Comparison of ENCODE assay signal across 9 mouse cellular contexts in the genomic region with DNA sequence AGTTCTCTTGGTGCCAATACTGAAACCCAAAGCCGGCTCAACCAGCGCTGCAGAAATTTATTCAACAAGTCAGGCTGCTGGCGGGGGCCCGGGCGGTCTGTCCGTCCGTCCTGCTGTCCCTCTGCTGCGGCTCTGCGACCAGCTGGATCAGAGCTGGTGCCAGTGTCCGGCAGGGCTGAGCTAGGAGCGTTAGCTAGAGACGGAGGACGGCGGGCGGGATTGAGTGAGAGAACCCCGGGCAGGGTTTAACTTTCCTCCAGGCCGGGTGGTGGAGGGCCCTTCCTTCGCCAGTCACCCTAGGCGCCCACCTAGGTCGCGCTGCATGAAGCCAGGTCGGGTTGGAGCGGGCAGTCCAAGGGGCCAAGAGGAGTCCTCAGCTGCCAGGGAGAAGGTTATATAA. TPM values are rescaled to one million over a fixed set of nuclear protein-coding genes. Genes with fewer than 3 reads are reported as not detected.
DNase-seq lines count a peak whose midpoint lies in the region; ATAC-seq and TF ChIP-seq lines count a peak whose summit lies in the region.
"Had no signal": no experiment of that assay in that cellular context is flagged by ENCODE, and none has a peak within 500 bp of the region (broad histone marks: within the 10 kb centered on the region; RNA-seq: fewer than 3 reads in every experiment).

No protein-coding gene starts in this region.

- TF ChIP-seq CTCF in left cerebral cortex, adult 2 months (IDR thresholded peaks at IDR 0.05): no peak

- peak overlapping the region; percentile 86 for H3K27ac ChIP-seq in left cerebral cortex, adult 2 months
- H3K27ac ChIP-seq in hindbrain, embryonic 10.5 days: peak overlapping the region; percentile 45; the same call in 1 of the 2 replicates
- H3K27ac ChIP-seq in midbrain, embryonic 15.5 days: no peak overlapping the region
- H3K27ac ChIP-seq: liver, embryonic 14.5 days had no signal

- peak overlapping the region; percentile 71 for H3K9ac ChIP-seq in midbrain, embryonic 15.5 days
- H3K9ac ChIP-seq: liver, embryonic 14.5 days had no signal

- peak; percentile 30 to 46 for DNase-seq in left cerebral cortex, adult 2 months (ENCODE audit: extremely low spot score in 1 of 2, low spot score in 2 of 2)
- DNase-seq in left cerebral cortex, adult 9 months (ENCODE audit: low spot score in 2 of 2): no peak
- peak; percentile 76 to 77 for DNase-seq in cerebellum, postnatal 25 days
- DNase-seq in hindbrain, embryonic 10.5 days (ENCODE audit: low spot score): peak; percentile 38
- DNase-seq in urinary bladder, postnatal 10 days (ENCODE audit: low spot score): no peak
- no peak for DNase-seq in urinary bladder, adult 18-20 months (ENCODE audit: low spot score in 2 of 2)
- no peak for DNase-seq in testis, postnatal 14 days (ENCODE audit: low spot score)

- H3K9me3 ChIP-seq in hindbrain, embryonic 10.5 days: no peaks in the 10 kb centered on the region
- H3K9me3 ChIP-seq in midbrain, embryonic 15.5 days: no peaks in the 10 kb centered on the region

- peaks cover 36% of the 10 kb centered on the region for H3K4me1 ChIP-seq in hindbrain, embryonic 10.5 days (replicated peaks)
- peaks cover 35% of the 10 kb centered on the region for H3K4me1 ChIP-seq in midbrain, embryonic 15.5 days

- H3K4me2 ChIP-seq in midbrain, embryonic 15.5 days: peak overlapping the region; percentile 92

- no peaks in the 10 kb centered on the region for H3K36me3 ChIP-seq in hindbrain, embryonic 10.5 days
- no peaks in the 10 kb centered on the region for H3K36me3 ChIP-seq in midbrain, embryonic 15.5 days (replicated peaks)

- no peak for ATAC-seq in midbrain, embryonic 15.5 days (replicated peaks)

- under 1% methylated on average over 23 of the region's 23 CpGs for WGBS in hindbrain, embryonic 10.5 days
- WGBS in midbrain, embryonic 15.5 days: under 1% methylated on average over 23 of the region's 23 CpGs

- intact Hi-C loops in left cerebral cortex, adult 2 months (cut with DNase I): loop anchor here (5.0 kb wide), 3 partner anchors 214 to 344 kb away; no protein-coding TSS in a partner anchor

- peaks cover 94% of the 10 kb centered on the region for H3K27me3 ChIP-seq in hindbrain, embryonic 10.5 days (ENCODE audit: insufficient read depth, poor library complexity, severe bottlenecking)
- peaks cover 41% of the 10 kb centered on the region for H3K27me3 ChIP-seq in midbrain, embryonic 15.5 days (replicated peaks)

- H3K4me3 ChIP-seq in left cerebral cortex, adult 2 months: peak overlapping the region; percentile 65
- H3K4me3 ChIP-seq in hindbrain, embryonic 10.5 days: peak overlapping the region; percentile 60
- H3K4me3 ChIP-seq in midbrain, embryonic 15.5 days: peak overlapping the region; percentile 73

RNA-seq across cellular contexts. Expression of a gene that starts 1.0 kb away (rescaled TPM):
- 10 to 100 TPM; 72.7 to 75.9 TPM for total RNA-seq in left cerebral cortex, adult 2 months (2021)
- 0.01 and 0.04 TPM in 2 replicates for polyA plus RNA-seq in hindbrain, embryonic 10.5 days (2016; fragmentation: Nextera tagmentation; extraction: Ambion mirVana)
- 1.1 and 1.8 TPM in 2 replicates for polyA plus RNA-seq in midbrain, embryonic 15.5 days (2015; fragmentation: Nextera tagmentation; extraction: Ambion mirVana)

RNA-seq across cellular contexts. Expression of a gene that starts 23.9 kb away (rescaled TPM):
- total RNA-seq in left cerebral cortex, adult 2 months (2021): 10 to 100 TPM; 38.3 to 42.0 TPM
- polyA plus RNA-seq in hindbrain, embryonic 10.5 days (2016; fragmentation: Nextera tagmentation; extraction: Ambion mirVana): 67.4 TPM in 2 replicates
- polyA plus RNA-seq in midbrain, embryonic 15.5 days (2015; fragmentation: Nextera tagmentation; extraction: Ambion mirVana): 69.2 and 75.5 TPM in 2 replicates

RNA-seq across cellular contexts. Expression of a gene that starts 33.1 kb away (rescaled TPM):
- 100 to 1,000 TPM; 119 to 120 TPM for total RNA-seq in left cerebral cortex, adult 2 months (2021)
- 111 TPM in 2 replicates for polyA plus RNA-seq in hindbrain, embryonic 10.5 days (2016; fragmentation: Nextera tagmentation; extraction: Ambion mirVana)
- polyA plus RNA-seq in midbrain, embryonic 15.5 days (2015; fragmentation: Nextera tagmentation; extraction: Ambion mirVana): 120 and 121 TPM in 2 replicates

RNA-seq across cellular contexts. Expression of a gene that starts 52.4 kb away (rescaled TPM):
- total RNA-seq in left cerebral cortex, adult 2 months (2021): 10 to 100 TPM; 20.0 to 28.1 TPM
- polyA plus RNA-seq in hindbrain, embryonic 10.5 days (2016; fragmentation: Nextera tagmentation; extraction: Ambion mirVana): not detected in 2 replicates
- 2.3 TPM in 1 of 2 replicates, not detected in the other for polyA plus RNA-seq in midbrain, embryonic 15.5 days (2015; fragmentation: Nextera tagmentation; extraction: Ambion mirVana)
- polyA plus RNA-seq: liver, embryonic 14.5 days had no signal

RNA-seq across cellular contexts. Expression of a gene that starts 54.2 kb away (rescaled TPM):
- 10 to 100 TPM; 32.3 to 33.9 TPM for total RNA-seq in left cerebral cortex, adult 2 months (2021)
- 38.6 and 39.3 TPM in 2 replicates for polyA plus RNA-seq in hindbrain, embryonic 10.5 days (2016; fragmentation: Nextera tagmentation; extraction: Ambion mirVana)
- polyA plus RNA-seq in midbrain, embryonic 15.5 days (2015; fragmentation: Nextera tagmentation; extraction: Ambion mirVana): 35.8 and 39.3 TPM in 2 replicates

Comparison
In these comparisons a context has a peak if more than half of its experiments do, and no peak if none do; other contexts are left out.
1. DNase-seq: peak in left cerebral cortex, adult 2 months (2 of 2), cerebellum, postnatal 25 days (2 of 2) and hindbrain, embryonic 10.5 days (single experiment); none in left cerebral cortex, adult 9 months (0 of 2), urinary bladder, postnatal 10 days (single experiment), urinary bladder, adult 18-20 months (0 of 2) and testis, postnatal 14 days (single experiment).
2. Peak in every context shown above with its lines, with median percentiles within 50 percentile points of each other: H3K4me3 ChIP-seq.